Mouse (Mus musculus): Measurements from ENCODE around the gene Ifna16. TPM values are rescaled to one million over a fixed set of nuclear protein-coding genes. Genes with fewer than 3 reads are reported as not detected.

Gene Ifna16
- polyA plus RNA-seq, 1 experiment from 2014 or later: not detected

- H3K4me1 ChIP-seq (replicated peaks): no peaks in the 10 kb centered on the region
- no peak for ATAC-seq (replicated peaks; ENCODE audit: insufficient number of reproducible peaks, insufficient read depth, low FRiP score, low read depth)
- no peaks in the 10 kb centered on the region for H3K36me3 ChIP-seq
- no peak overlapping the region for H3K9ac ChIP-seq
- no peak overlapping the region for H3K4me3 ChIP-seq
- 53% methylated on average over 6 of the region's 6 CpGs for WGBS
- H3K27ac ChIP-seq: no peak overlapping the region
- no peaks in the 10 kb centered on the region for H3K9me3 ChIP-seq (replicated peaks)
- H3K4me2 ChIP-seq: no peak overlapping the region
- no peaks in the 10 kb centered on the region for H3K27me3 ChIP-seq
Observed at GRCm38 (mm10) chr4:88697108-88697507, 20.4 kb upstream of the Ifna16 start.

DNA sequence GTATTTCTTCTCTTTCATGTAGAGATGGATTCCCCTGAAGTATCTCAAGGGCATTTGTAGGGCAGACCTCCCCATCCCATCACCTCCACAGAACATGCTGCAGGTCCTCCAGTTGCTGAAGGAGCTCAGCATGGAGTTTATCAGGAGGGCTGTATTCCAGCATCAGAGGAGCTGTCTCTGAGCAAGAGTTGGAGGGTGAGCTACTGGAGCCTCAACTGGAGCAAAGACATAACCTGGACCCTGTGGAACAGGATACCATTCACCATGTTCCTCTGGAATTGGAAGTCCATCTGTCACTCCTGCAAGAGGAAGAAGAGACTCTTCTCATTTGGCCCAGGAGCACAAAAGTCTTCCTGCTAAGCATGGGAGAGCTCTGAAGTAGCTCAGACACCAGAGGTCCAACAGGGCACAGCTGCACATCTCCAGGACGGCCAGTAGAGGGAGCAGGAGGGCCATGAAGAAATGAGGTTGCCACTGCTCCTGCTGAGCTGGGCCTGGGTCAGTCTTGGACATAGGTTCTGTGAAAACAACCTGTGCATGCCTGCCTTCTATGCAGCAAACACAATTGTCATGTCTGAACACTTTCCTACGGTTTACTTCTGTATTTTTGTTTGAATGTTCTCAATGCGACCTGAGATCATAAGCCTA, 19.6 kb upstream of the Ifna16 start:
- ATAC-seq (replicated peaks; ENCODE audit: insufficient number of reproducible peaks, insufficient read depth, low FRiP score, low read depth): no peak; the same call in 1 of the 2 replicates

DNA sequence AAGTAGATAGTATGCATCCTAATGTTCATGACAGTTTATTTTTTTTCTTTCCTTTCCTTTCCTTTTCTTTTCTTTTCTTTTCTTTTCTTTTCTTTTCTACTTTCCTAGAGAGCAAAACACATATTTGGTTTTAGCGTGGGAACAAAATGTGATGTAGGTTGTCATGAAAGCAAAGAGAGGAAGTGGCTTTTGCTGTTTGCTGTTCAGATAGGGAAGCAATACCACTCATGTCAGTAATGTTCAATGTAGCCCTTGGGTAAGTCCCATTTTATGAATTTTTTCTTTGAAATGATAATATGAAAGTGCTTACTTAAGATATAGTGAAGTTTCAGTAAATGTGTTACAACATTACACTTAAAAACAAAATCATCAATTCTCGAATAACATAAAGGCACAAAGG, 16.7 kb upstream of the Ifna16 start:
- ATAC-seq (replicated peaks; ENCODE audit: insufficient number of reproducible peaks, insufficient read depth, low FRiP score, low read depth): no peak
- Histone ChIP-seq H3K4me1 (replicated peaks) (no peaks in the 10 kb centered on the region), H3K4me2 (no peak overlapping the region), H3K9ac (no peak overlapping the region), H3K27me3 (no peaks in the 10 kb centered on the region), H3K9me3 (replicated peaks) (no peaks in the 10 kb centered on the region), H3K4me3 (no peak overlapping the region), H3K36me3 (no peaks in the 10 kb centered on the region), H3K27ac (no peak overlapping the region)
- 79% methylated on average over 2 of the region's 2 CpGs for WGBS

More for the DNA sequence above, 19.6 kb upstream of the Ifna16 start:
- Histone ChIP-seq H3K4me3 (no peak overlapping the region), H3K36me3 (no peaks in the 10 kb centered on the region), H3K27ac (no peak overlapping the region), H3K9me3 (replicated peaks) (no peaks in the 10 kb centered on the region), H3K9ac (no peak overlapping the region), H3K27me3 (no peaks in the 10 kb centered on the region), H3K4me2 (no peak overlapping the region), H3K4me1 (replicated peaks) (no peaks in the 10 kb centered on the region)
- WGBS: 27% methylated on average over 3 of the region's 3 CpGs

- Histone ChIP-seq H3K4me2 (no peak overlapping the region), H3K9me3 (replicated peaks) (no peaks in the 10 kb centered on the region), H3K4me1 (replicated peaks) (no peaks in the 10 kb centered on the region), H3K4me3 (no peak overlapping the region), H3K27ac (no peak overlapping the region), H3K9ac (no peak overlapping the region), H3K36me3 (no peaks in the 10 kb centered on the region), H3K27me3 (no peaks in the 10 kb centered on the region)
- 63% methylated on average over 1 of the region's 1 CpGs for WGBS
- ATAC-seq (replicated peaks; ENCODE audit: insufficient number of reproducible peaks, insufficient read depth, low FRiP score, low read depth): no peak
Observed at GRCm38 (mm10) chr4:88692537-88692936, 15.8 kb upstream of the Ifna16 start.

DNA sequence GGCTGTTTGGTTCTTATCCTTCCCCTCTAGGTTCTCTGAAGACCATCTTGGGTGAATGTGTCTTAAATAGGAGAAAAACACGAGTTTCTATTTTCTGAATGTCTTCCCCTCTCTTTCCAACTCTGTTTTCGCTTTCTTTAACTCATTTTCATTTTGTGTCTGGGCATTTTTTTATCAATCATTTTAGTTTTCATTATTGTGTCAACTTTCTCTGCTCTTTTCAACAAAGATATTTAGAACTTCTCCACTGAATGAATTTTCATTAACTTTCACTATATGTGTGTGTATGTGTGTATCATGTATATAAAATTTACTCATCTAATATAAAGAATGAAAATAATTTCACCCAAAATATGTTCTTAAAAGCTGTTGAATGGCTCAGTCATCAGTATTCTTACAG, 14.5 kb upstream of the Ifna16 start, which contains the start of gene Ifnab:
Ifnab (minus strand) TSS at position 101 of the 400 bp plus-strand sequence.
- H3K9ac ChIP-seq: no peak within 1 kb of the TSS
- no peak within 1 kb of the TSS for H3K4me3 ChIP-seq
- no peak within 1 kb of the TSS for H3K27ac ChIP-seq
- H3K4me2 ChIP-seq: no peak within 1 kb of the TSS
- no peaks in the 10 kb centered on the region for H3K4me1 ChIP-seq (replicated peaks)
- no peaks in the 10 kb centered on the region for H3K27me3 ChIP-seq
- no peaks in the 10 kb centered on the region for H3K36me3 ChIP-seq
- no peaks in the 10 kb centered on the region for H3K9me3 ChIP-seq (replicated peaks)
- 63% methylated on average over 2 of the region's 2 CpGs for WGBS
- ATAC-seq (replicated peaks; ENCODE audit: insufficient number of reproducible peaks, insufficient read depth, low FRiP score, low read depth): no peak

- Histone ChIP-seq H3K27me3 (no peaks in the 10 kb centered on the region), H3K36me3 (no peaks in the 10 kb centered on the region), H3K27ac (no peak within 1 kb of the TSS), H3K4me2 (no peak within 1 kb of the TSS), H3K9ac (no peak within 1 kb of the TSS), H3K4me3 (no peak within 1 kb of the TSS), H3K9me3 (replicated peaks) (no peaks in the 10 kb centered on the region), H3K4me1 (replicated peaks) (no peaks in the 10 kb centered on the region)
- ATAC-seq (replicated peaks; ENCODE audit: insufficient number of reproducible peaks, insufficient read depth, low FRiP score, low read depth): no peak
- WGBS: 80% methylated on average over 1 of the region's 1 CpGs
Observed at GRCm38 (mm10) chr4:88683812-88684211, 7.1 kb upstream of the Ifna16 start, which contains the start of gene Ifna2. Ifna2 (minus strand) TSS chr4:88683912.

DNA sequence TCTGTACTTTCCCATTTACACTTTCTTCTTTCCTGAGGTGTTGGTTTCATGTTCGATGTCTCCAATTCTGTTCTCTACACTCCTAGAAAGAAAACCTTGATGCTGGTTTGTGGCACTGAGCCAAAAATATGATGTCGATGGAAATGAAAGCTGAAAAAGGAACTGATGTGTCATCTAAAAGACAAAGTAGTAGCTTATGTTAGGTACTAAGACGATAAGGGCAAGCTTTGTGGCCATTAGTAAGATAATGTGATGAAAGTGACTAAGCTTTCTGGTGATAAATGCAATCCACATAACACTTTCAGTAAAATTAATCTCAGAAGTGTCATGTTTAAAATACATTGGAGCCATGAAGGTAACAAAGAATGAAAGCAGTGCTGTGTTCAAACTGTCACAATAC, 4.6 kb upstream of the Ifna16 start:
- H3K4me2 ChIP-seq: no peak overlapping the region
- no peaks in the 10 kb centered on the region for H3K9me3 ChIP-seq (replicated peaks)
- no peak overlapping the region for H3K4me3 ChIP-seq
- no peaks in the 10 kb centered on the region for H3K4me1 ChIP-seq (replicated peaks)
- H3K9ac ChIP-seq: no peak overlapping the region
- ATAC-seq (replicated peaks; ENCODE audit: insufficient number of reproducible peaks, insufficient read depth, low FRiP score, low read depth): no peak
- H3K36me3 ChIP-seq: no peaks in the 10 kb centered on the region
- H3K27ac ChIP-seq: no peak overlapping the region
- H3K27me3 ChIP-seq: no peaks in the 10 kb centered on the region
- WGBS: 44% methylated on average over 3 of the region's 3 CpGs

DNA sequence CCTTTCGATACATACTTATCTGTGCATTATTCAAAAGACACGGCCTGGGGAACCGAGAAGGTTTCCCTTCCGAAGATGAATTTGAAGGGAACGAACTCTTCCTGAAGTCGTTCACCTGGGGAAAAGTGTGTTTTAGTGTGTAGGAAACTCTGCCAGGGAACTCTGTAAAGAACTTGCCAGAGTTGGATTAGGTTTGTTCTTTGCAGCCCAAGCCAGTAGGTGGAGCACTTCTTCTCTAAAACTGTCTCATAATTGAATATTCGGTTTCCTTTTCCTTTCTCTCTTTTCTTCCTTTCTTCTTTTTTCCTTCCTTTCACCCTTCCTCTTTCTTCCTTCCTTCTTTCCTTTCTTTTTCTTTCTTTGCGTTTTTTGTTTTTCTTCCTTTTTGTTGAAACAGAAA, 3.6 kb upstream of the Ifna16 start:
- Histone ChIP-seq H3K9me3 (replicated peaks) (no peaks in the 10 kb centered on the region), H3K4me3 (no peak overlapping the region), H3K36me3 (no peaks in the 10 kb centered on the region), H3K9ac (no peak overlapping the region), H3K4me1 (replicated peaks) (no peaks in the 10 kb centered on the region), H3K27me3 (no peaks in the 10 kb centered on the region), H3K4me2 (no peak overlapping the region), H3K27ac (no peak overlapping the region)
- 39% methylated on average over 8 of the region's 8 CpGs for WGBS
- no peak for ATAC-seq (replicated peaks; ENCODE audit: insufficient number of reproducible peaks, insufficient read depth, low FRiP score, low read depth)

DNA sequence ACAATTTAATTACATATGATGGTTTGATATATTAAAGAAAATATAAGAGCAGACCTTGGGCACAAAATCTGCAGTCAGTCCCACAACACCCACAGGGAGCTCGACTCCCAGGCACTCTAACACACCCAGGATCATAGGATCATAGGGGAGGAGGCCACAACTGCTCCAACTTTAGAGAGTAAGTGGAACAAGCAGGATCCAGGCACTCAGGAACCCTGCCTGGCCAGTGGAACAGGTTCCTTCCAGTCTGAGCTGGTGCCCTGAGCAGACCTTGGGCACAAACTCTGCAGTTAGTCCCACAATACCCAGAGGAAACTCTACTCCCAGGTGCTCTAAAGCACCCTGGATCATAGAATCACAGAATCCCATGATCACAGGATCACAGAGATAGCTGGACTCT, 21.3 kb downstream of the Ifna16 start:
- Histone ChIP-seq H3K9me3 (replicated peaks) (no peaks in the 10 kb centered on the region), H3K36me3 (no peaks in the 10 kb centered on the region), H3K4me2 (no peak overlapping the region), H3K4me1 (replicated peaks) (no peaks in the 10 kb centered on the region), H3K27me3 (no peaks in the 10 kb centered on the region), H3K4me3 (no peak overlapping the region), H3K9ac (no peak overlapping the region), H3K27ac (no peak overlapping the region)
- no peak for ATAC-seq (replicated peaks; ENCODE audit: insufficient number of reproducible peaks, insufficient read depth, low FRiP score, low read depth)
- whole genome bisulfite sequencing: 44% methylated on average over 1 of the region's 1 CpGs

DNA sequence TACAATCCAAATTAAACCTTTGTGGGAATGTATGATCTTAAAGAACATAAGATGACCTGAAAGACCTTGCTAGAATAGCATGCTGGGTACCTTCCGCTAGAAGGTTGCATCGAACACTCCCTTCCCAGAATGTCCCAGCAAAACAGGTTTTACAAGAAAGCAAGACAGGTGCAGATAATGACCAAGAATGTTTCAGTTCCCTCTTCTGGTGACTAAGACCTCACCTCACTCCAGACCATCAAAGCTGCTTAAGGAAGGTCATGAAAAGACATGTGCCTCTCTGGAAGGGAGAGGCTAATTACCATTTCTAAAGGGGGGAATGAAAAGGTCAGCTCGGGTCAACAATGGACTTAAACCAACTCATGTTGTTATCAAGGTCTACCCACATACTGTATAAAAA, 23.1 kb downstream of the Ifna16 start:
- H3K27ac ChIP-seq: no peak overlapping the region
- H3K4me3 ChIP-seq: no peak overlapping the region
- no peaks in the 10 kb centered on the region for H3K36me3 ChIP-seq
- 75% methylated on average over 3 of the region's 3 CpGs for WGBS
- no peaks in the 10 kb centered on the region for H3K27me3 ChIP-seq
- no peaks in the 10 kb centered on the region for H3K9me3 ChIP-seq (replicated peaks)
- no peaks in the 10 kb centered on the region for H3K4me1 ChIP-seq (replicated peaks)
- no peak overlapping the region for H3K9ac ChIP-seq
- no peak for ATAC-seq (replicated peaks; ENCODE audit: insufficient number of reproducible peaks, insufficient read depth, low FRiP score, low read depth)
- no peak overlapping the region for H3K4me2 ChIP-seq

GRCm38 (mm10) chr4:88644359-88644758, 32.4 kb downstream of the Ifna16 start, which contains the start of gene Ifna13:
Ifna13 (minus strand) TSS chr4:88644459.
- no peak within 1 kb of the TSS for H3K9ac ChIP-seq
- no peaks in the 10 kb centered on the region for H3K4me1 ChIP-seq (replicated peaks)
- no peak within 1 kb of the TSS for H3K4me2 ChIP-seq
- H3K9me3 ChIP-seq (replicated peaks): no peaks in the 10 kb centered on the region
- ATAC-seq (replicated peaks; ENCODE audit: insufficient number of reproducible peaks, insufficient read depth, low FRiP score, low read depth): no peak
- WGBS: 48% methylated on average over 2 of the region's 2 CpGs
- no peaks in the 10 kb centered on the region for H3K27me3 ChIP-seq
- H3K4me3 ChIP-seq: no peak within 1 kb of the TSS
- no peaks in the 10 kb centered on the region for H3K36me3 ChIP-seq
- no peak within 1 kb of the TSS for H3K27ac ChIP-seq

GRCm38 (mm10) chr4:88642526-88642925, 34.2 kb downstream of the Ifna16 start:
- Histone ChIP-seq H3K4me2 (no peak overlapping the region), H3K27me3 (no peaks in the 10 kb centered on the region), H3K4me1 (replicated peaks) (no peaks in the 10 kb centered on the region), H3K4me3 (no peak overlapping the region), H3K9me3 (replicated peaks) (no peaks in the 10 kb centered on the region), H3K36me3 (no peaks in the 10 kb centered on the region), H3K27ac (no peak overlapping the region), H3K9ac (no peak overlapping the region)
- 33% methylated on average over 2 of the region's 2 CpGs for WGBS
- ATAC-seq (replicated peaks; ENCODE audit: insufficient number of reproducible peaks, insufficient read depth, low FRiP score, low read depth): no peak
